Mouse (Mus musculus) brain, embryonic 14.5 days (tissue): ENCODE data around the gene Dhx30.

Experiments used
- CTCF ChIP-seq: fragments of 200-500 bp; IDR thresholded peaks from 2 replicates; pipeline ENCODE4 v1.5.1; 2012; ENCODE audit warnings: inconsistent platforms, mild to moderate bottlenecking, moderate library complexity, borderline replicate concordance; ENCODE audit not compliant: insufficient read depth, insufficient read length; ENCODE audit errors: extremely low read depth
- POLR2A ChIP-seq: fragments of 200-500 bp; IDR thresholded peaks from 2 replicates; pipeline ENCODE4 v1.6.1; 2012; ENCODE audit warnings: mild to moderate bottlenecking, inconsistent platforms, borderline replicate concordance; ENCODE audit not compliant: poor library complexity, insufficient read depth, insufficient read length, severe bottlenecking; ENCODE audit errors: extremely low read depth

- TF ChIP-seq POLR2A (no peak), CTCF (no peak)
Observed at GRCm38 (mm10) chr9:110117779-110118139, at the start of gene Dhx30.
